Mouse (Mus musculus) layer of hippocampus, adult 2 months (tissue): Measurements from ENCODE around the gene AI481877. TPM values are rescaled to one million over a fixed set of nuclear protein-coding genes. Genes with fewer than 3 reads are reported as not detected.

Experiments
- DNase-seq, 2 experiments: peaks; one replicate each; pipeline ENCODE4 v3.0.0; 2022; ENCODE audit warnings: low spot score in 2 of 2
- H3K27ac ChIP-seq: fragments of 200-600 bp; 2 replicates; pipeline ENCODE4 v1.8.1; 2022
- H3K4me3 ChIP-seq: fragments of 200-600 bp; 2 replicates; pipeline ENCODE4 v1.8.1; 2022; ENCODE audit warnings: mild to moderate bottlenecking
- CTCF ChIP-seq: fragments of 200-600 bp; conservative IDR thresholded peaks from 2 replicates; pipeline ENCODE4 v1.8.1; 2022; ENCODE audit warnings: antibody characterized with exemption, mild to moderate bottlenecking, moderate library complexity
- total RNA-seq, 2 experiments: library from RNA; stranded (reverse); gene quantifications; 2 replicates each; pipeline ENCODE4 v1.2.3; 2021

The AI481877 gene
- total RNA-seq, 2 experiments from 2014 or later = not detected

DNA sequence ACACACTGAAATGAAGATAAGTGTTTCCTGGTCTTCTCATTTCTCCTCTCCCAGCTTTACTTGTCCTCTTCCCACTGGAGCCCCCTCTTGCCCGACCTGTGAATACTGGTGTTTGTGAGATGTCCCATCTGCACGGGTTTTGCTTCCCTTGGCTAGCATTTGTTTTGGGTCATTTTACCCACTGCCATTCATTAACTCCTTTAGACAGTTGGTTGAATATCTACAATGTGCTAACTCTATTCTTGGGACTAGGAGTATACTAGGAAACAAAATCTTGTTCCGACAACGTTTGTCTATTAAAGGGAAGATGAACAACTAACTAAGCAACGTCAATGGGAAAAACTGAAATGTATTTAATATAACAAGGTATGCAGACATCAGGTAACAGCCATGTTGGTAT, 32.1 kb downstream of the AI481877 start:
- Histone ChIP-seq H3K27ac (no peak overlapping the region), H3K4me3 (no peak overlapping the region)
- no peak for TF ChIP-seq CTCF
- no peak for DNase-seq

DNA sequence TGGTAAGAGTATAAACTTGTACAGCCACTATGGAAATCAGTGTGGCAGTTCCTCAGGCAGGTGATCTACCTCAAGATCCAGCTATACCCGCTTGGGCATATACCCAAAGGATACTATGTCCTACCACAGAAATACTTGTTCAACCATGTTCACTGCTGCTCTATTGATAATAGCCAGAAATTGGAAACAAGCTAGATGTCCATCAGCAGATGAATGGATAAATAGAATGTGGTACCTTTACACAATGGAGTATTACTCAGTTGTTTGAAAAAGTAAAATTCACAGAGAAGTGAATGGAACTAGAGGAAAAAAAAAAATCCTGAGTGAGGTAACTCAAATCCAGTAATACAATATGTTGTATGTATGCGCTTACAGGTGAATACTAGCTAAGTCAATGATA, 34.6 kb downstream of the AI481877 start:
- H3K27ac ChIP-seq = no peak overlapping the region
- no peak for TF ChIP-seq CTCF
- DNase-seq = no peak
- no peak overlapping the region for H3K4me3 ChIP-seq

DNA sequence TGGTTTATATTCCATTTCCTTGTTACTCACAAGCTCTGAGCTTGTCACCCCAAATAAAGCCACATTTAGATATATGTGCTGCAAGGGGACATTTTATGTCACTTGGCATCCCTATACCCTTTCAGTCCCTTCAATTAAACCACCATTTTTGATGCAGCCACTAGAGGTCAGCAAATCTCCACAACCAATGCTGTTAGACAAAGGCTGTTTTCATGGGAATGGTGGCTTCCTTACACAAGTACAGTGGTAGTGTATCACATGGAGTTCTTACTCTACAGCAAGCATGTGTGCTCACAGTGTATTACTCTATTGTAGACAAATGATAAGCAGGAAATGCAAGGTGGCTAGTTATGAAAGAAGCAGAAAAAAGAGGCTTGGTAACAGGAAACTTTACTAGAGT, 42.4 kb downstream of the AI481877 start:
- no peak overlapping the region for H3K27ac ChIP-seq
- peak; percentile 96 for TF ChIP-seq CTCF
- DNase-seq = peak; percentile 74 to 84
- H3K4me3 ChIP-seq = no peak overlapping the region

DNA sequence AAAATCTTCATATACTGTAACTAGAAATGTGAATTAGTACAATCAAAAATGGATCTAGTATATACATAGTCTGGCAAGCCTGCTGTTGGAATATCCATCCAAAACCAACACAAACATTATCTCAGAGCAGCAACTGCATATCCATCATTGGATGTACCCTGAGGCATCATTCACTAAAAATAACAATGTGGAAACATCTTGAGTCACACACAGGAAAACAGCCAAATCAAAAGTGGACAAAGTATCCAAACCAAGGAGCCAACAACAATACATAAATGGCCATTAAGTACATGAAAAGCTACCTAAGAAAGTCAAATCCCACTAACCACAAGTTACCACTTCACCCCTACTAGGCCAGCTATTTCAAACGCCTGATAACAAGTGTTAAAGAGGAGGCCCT, 49.4 kb downstream of the AI481877 start:
- no peak overlapping the region for H3K27ac ChIP-seq
- TF ChIP-seq CTCF = no peak
- no peak for DNase-seq
- H3K4me3 ChIP-seq = no peak overlapping the region

DNA sequence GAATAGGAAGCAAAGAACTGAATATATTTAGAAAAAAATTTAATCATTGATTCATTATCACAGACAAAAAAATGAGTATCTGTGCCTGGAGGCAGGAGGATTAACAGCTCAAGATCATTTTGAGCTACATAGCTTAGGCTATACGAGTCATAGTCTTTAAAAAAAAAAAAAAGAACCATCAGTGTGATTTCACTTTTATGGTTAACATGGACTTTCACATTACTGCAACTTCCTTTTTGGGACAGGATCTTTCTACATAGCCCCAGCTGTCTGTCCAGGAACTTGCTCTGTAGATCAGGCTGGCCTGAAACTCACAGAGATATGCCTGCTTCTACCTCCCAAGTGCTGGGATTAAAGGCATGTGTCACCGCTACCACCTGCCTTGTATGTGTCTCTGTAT, 55.4 kb downstream of the AI481877 start:
- no peak for DNase-seq
- no peak for TF ChIP-seq CTCF
- no peak overlapping the region for H3K4me3 ChIP-seq
- H3K27ac ChIP-seq = no peak overlapping the region

DNA sequence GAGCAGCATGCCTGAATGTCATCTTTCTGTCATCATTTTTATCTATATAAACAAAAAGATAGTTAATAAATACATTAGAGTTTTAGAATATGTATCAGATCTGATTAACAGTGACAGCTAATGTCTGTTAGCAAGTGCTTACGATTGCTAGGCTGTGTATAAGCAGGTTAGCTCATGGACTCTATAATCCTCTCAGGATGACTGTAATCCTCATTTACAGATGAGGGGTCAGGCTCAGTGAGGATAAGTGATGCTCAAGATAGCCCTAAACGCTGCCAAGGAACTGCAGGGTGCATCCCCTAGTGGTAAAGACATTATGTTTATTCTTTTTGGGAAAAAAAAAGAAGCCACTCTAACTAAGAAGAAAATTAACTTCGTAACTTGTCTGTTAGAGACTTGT, 69.5 kb downstream of the AI481877 start:
- DNase-seq = no peak
- Histone ChIP-seq H3K4me3 (no peak overlapping the region), H3K27ac (no peak overlapping the region)
- TF ChIP-seq CTCF = no peak

DNA sequence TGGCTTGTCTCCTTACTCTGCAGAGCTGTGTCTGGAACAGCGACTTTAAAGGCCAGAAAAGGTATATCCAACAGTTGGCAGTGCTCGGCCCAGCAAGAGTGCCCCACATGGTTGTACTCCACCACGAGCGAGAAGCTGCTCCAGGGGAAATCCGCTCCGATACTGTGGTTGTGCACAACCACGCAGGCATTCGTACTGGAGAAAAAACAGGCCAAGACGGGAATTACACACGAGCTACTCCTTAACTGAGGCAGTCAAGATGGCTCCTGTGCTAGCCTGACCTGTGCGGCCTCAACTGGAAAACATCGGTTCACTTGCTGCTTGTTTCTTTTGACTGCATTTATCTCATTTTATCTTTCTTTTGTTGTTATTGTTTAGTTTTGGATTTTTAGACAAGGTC, 76.3 kb downstream of the AI481877 start:
- no peak overlapping the region for H3K4me3 ChIP-seq
- no peak for TF ChIP-seq CTCF
- DNase-seq = no peak
- H3K27ac ChIP-seq = no peak overlapping the region

DNA sequence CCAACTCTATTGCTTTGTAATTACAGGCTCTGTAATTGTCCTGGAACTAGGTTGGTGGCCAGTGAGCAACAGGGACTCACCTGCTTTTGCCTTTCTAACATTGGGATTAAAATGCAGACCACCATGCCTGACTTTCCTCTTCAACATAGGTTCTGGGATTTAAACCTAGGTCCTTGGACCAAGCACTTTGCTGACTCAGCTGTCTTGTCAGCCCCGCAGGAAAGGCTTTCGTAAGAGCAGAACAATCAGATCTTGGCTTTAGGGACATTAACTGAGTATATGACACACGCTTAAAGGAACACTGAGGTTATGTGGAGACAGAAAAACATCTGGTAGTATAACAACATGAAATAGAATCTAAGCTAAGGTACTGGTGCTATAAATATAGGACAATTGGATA, 80.9 kb downstream of the AI481877 start:
- TF ChIP-seq CTCF = no peak
- H3K27ac ChIP-seq = no peak overlapping the region
- no peak overlapping the region for H3K4me3 ChIP-seq
- no peak for DNase-seq

DNA sequence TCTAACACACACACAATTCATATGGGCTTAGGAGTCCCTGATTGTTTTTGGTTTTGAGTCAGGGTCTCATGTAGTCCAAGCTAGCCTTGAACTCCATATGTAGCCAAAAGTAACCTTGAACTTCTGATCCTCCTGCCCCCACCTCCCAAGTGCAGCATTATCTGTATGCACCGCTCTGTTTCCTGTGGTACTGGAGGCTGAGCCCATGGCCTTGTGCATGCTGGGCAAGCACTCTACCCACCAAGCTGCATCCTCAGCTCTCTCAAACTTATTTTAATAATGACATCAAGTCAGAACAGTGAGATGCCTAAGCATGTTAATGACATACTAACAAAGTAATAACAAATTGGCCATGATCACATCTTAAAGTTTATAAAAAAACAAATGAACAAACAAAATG, 87.7 kb downstream of the AI481877 start:
- TF ChIP-seq CTCF = no peak
- no peak for DNase-seq
- Histone ChIP-seq H3K27ac (no peak overlapping the region), H3K4me3 (no peak overlapping the region)

DNA sequence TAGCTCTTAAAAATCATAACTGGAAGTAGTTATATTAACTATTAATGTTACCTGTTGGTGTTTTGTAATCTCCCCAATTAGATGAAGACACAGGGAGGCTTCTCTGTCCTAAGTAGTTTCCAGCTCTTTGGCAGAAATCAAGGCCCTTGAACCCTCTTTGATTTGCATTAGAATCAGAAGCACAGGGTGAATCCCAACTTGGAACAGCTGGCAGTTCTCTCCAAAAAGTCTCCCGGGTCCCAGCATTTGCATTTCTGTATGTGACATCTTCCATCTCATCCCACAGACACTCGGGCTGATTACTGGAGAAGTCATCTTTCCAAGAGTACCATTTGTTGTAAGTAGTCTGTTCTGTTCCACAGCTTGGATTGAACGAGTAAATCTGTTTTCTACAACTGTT, 91.6 kb downstream of the AI481877 start:
- H3K27ac ChIP-seq = no peak overlapping the region
- no peak overlapping the region for H3K4me3 ChIP-seq
- no peak for TF ChIP-seq CTCF
- no peak for DNase-seq

DNA sequence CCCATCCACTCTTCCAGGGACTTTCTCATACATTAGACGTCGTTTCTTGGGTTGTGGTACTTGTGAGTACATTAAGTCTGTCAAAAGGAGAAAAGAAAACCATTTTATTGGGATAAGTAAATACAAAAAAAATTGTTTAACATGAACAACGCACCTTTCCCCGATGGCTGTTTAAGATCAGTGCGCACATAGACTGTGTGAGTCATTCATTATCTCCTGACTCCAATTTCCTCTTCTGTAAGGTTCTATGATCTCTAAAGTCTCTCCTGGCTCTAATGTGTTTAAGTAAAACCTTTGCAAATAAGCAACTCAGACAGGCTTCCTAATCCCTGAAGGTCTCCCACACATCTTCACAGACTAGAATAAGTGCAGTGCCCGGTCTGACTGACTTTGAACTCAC, 94.9 kb downstream of the AI481877 start:
- H3K4me3 ChIP-seq = no peak overlapping the region
- TF ChIP-seq CTCF = no peak
- H3K27ac ChIP-seq = no peak overlapping the region
- DNase-seq = no peak

DNA sequence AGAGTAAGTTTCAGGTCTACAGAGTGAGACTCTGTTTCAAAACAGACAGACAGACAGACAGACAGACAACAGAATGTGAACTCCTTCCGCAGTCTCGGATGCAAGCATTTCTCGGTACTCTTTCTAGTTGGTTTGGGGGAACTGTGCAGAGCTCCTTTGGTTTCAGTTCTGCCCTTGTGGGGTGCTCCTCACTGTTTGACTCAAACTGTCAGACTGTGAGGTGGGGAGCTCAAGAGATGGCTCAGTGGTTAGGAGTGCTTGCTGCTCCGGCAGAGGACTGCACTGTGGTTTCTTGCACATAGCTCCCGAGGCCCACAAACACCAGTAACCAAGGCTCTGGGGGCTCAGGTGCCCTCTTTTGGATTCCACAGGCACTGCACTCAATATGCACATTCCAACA, 95.7 kb downstream of the AI481877 start:
- TF ChIP-seq CTCF = 0 out of 2 replicates have a peak, but pooled peaks have one; percentile 10
- H3K27ac ChIP-seq = no peak overlapping the region
- no peak for DNase-seq
- no peak overlapping the region for H3K4me3 ChIP-seq

DNA sequence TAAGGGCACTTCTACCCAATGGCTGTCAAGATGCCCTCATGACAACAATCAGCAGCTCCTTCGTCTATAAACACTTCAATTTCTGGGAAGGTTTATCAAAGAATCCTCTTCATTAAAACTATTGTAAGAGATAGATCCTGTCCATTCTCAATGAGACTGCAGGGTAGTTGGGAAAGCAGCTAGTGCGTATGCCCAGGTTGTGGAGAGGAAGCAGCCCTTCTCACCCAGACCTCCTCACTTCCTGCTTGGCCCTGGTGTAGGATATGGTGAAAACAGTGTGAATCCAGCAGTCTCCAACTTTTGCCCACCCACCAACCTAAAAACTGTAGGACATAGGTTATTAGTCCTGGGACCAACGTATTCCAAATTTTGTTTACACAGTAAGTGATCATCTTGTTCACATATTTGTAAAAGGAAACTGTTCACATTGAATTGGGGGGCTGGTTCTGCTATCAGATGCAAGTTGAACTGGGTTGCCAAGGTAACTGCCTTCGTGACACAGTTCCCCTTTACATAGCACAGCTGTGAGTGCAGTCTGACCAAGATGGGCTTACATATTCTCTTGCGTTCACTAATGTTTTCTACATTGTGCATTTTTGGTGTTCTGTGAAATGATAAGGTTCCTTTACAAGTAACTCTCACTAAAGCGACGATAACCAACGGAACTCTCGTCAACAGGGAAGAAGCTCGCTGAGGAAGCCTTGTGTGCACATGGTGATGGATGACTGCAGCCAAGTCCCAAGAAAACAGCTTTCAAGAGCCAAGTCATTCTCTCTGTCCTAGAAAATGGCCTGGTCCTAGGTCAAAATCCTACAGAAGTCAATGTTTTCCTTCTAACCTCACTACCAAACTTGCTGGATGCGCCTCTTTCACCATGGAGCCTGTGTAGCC, 98.1 kb downstream of the AI481877 start:
- DNase-seq = no peak
- no peak for TF ChIP-seq CTCF
- no peak overlapping the region for H3K4me3 ChIP-seq
- peak overlapping the region; percentile 10; the same call in 1 of the 2 replicates for H3K27ac ChIP-seq

DNA sequence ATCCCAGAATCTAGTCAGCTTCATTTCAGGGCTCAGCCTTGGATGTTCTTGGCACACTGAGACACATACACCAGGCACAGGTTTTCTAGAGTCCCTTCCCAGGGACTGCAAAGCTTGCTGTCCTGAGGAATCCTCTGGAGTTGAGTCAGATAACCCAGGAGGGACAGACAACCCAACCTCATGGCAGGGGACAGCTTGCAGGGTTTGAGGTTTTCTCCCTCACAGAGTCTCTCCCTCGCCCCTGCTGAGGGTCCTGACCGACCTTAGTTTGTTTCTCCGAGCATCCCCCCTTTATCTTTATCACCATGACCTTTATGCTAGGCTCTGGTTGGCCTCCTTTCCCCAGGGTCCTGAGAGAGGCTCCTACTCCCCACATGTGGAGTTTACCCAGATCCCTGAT, 101.3 kb downstream of the AI481877 start:
- Histone ChIP-seq H3K4me3 (no peak overlapping the region), H3K27ac (no peak overlapping the region)
- TF ChIP-seq CTCF = no peak
- DNase-seq = no peak
